Mouse (Mus musculus): ENCODE results near the gene Ganab.

- TF ChIP-seq TAL1 (IDR thresholded peaks at IDR 0.05; ENCODE audit: low read length) (no peak), GATA1 (IDR thresholded peaks at IDR 0.05; ENCODE audit: low read length) (no peak)
These were observed 38.9 kb downstream of the Ganab start for GRCm38 (mm10) chr19:8936736-8937135.

Measured in erythroblast, embryonic 14.5 days (primary cell).